Mouse (Mus musculus) G1E-ER4 (cell line): ENCODE data around the gene Zfp524. TPM values are rescaled to one million over a fixed set of nuclear protein-coding genes. Genes with fewer than 3 reads are reported as not detected.

Experiments
- GATA1 ChIP-seq: IDR thresholded peaks from one replicate; pipeline ENCODE4 v1.8.0; 2012; ENCODE audit warnings: low read length, inconsistent platforms
- polyA plus RNA-seq: library from polyadenylated mRNA; stranded (reverse); fragments of >175 nt; gene quantifications from 2 replicates; pipeline ENCODE4 v1.2.3, GENCODE M21; 2012

Gene Zfp524
- polyA plus RNA-seq, 1 experiment, result 56.5 TPM

GRCm38 (mm10) chr7:4999876-5000275 lies 14.3 kb upstream of the Zfp524 start:
- TF ChIP-seq GATA1, result no peak

GRCm38 (mm10) chr7:5008229-5008628 lies 6.0 kb upstream of the Zfp524 start:
- no peak for TF ChIP-seq GATA1

GRCm38 (mm10) chr7:5012681-5013513 lies 1.3 kb upstream of the Zfp524 start:
- TF ChIP-seq GATA1, result no peak

GRCm38 (mm10) chr7:5015118-5016001 lies 1.1 kb downstream of the Zfp524 start, which contains the start of gene Gm44973:
Gm44973 (plus strand) TSS chr7:5015496.
- TF ChIP-seq GATA1, result no peak

GRCm38 (mm10) chr7:5016057-5016456 lies 1.8 kb downstream of the Zfp524 start:
- TF ChIP-seq GATA1, result no peak

- no peak for TF ChIP-seq GATA1
These were observed 2.7 kb downstream of the Zfp524 start for GRCm38 (mm10) chr7:5016920-5017319.

- no peak for TF ChIP-seq GATA1
These were observed 3.1 kb downstream of the Zfp524 start for GRCm38 (mm10) chr7:5017352-5017751.

GRCm38 (mm10) chr7:5017931-5018330 lies 3.7 kb downstream of the Zfp524 start:
- TF ChIP-seq GATA1, result no peak

GRCm38 (mm10) chr7:5020000-5020681 lies 5.9 kb downstream of the Zfp524 start, which contains the start of the genes Zfp865 and Ccdc106:
Zfp865 (plus strand) TSS chr7:5020376.
Ccdc106 (plus strand) TSS chr7:5020553.
- TF ChIP-seq GATA1, result no peak

GRCm38 (mm10) chr7:5020685-5021084 lies 6.5 kb downstream of the Zfp524 start:
- TF ChIP-seq GATA1, result no peak

GRCm38 (mm10) chr7:5021197-5021596 lies 7.0 kb downstream of the Zfp524 start:
- TF ChIP-seq GATA1, result no peak

- TF ChIP-seq GATA1, result no peak
These were observed 15.3 kb downstream of the Zfp524 start for GRCm38 (mm10) chr7:5029543-5029942.

GRCm38 (mm10) chr7:5029946-5030345 lies 15.7 kb downstream of the Zfp524 start:
- no peak for TF ChIP-seq GATA1

- TF ChIP-seq GATA1, result no peak
These were observed 16.5 kb downstream of the Zfp524 start for GRCm38 (mm10) chr7:5030554-5031275.

- TF ChIP-seq GATA1, result no peak
These were observed 17.3 kb downstream of the Zfp524 start for GRCm38 (mm10) chr7:5031496-5031895.
